Mouse (Mus musculus) heart, postnatal 4 days (tissue): Measurements from ENCODE around the gene Celf5. TPM values are rescaled to one million over a fixed set of nuclear protein-coding genes. Genes with fewer than 3 reads are reported as not detected.
"Not testable (repeated sequence)": the region's sequence is repeated elsewhere in the genome, so short reads cannot be mapped to it uniquely, and the experiment has no call there.

Experiments used
- DNase-seq: peaks from one replicate; pipeline ENCODE4 v3.0.0; 2021
- total RNA-seq, 2 experiments: library from RNA; stranded (reverse); gene quantifications; 2 replicates each; pipeline ENCODE4 v1.2.3; 2021

The Celf5 gene
- total RNA-seq, 2 experiments from 2014 or later = 0.09 to 0.33 TPM

GRCm38 (mm10) chr10:81451365-81451745 lies 31.2 kb downstream of the Celf5 start:
- peak; percentile 3 for DNase-seq

GRCm38 (mm10) chr10:81450641-81451364 lies 31.7 kb downstream of the Celf5 start:
- peak; percentile 5 for DNase-seq

- DNase-seq = peak; percentile 92
Measured at GRCm38 (mm10) chr10:81450140-81450539, 32.4 kb downstream of the Celf5 start.

GRCm38 (mm10) chr10:81445516-81445915 lies 37.0 kb downstream of the Celf5 start:
- DNase-seq = not testable (repeated sequence)

- no peak for DNase-seq
Measured at GRCm38 (mm10) chr10:81441019-81441418, 41.5 kb downstream of the Celf5 start.

GRCm38 (mm10) chr10:81435436-81435835 lies 47.1 kb downstream of the Celf5 start:
- DNase-seq = peak; percentile 88

GRCm38 (mm10) chr10:81434361-81435263 lies 47.9 kb downstream of the Celf5 start:
- DNase-seq = peak; percentile 18

- peak; percentile 36 for DNase-seq
Measured at GRCm38 (mm10) chr10:81433541-81434289, 48.8 kb downstream of the Celf5 start.

- peak; percentile 95 for DNase-seq
Measured at GRCm38 (mm10) chr10:81432868-81433262, 49.6 kb downstream of the Celf5 start.

GRCm38 (mm10) chr10:81432169-81432867 lies 50.2 kb downstream of the Celf5 start:
- DNase-seq = no peak

GRCm38 (mm10) chr10:81431526-81432168 lies 50.9 kb downstream of the Celf5 start:
- DNase-seq = peak; percentile 35

- peak; percentile 65 for DNase-seq
Measured at GRCm38 (mm10) chr10:81430831-81431525, 51.5 kb downstream of the Celf5 start.

GRCm38 (mm10) chr10:81430141-81430830 lies 52.2 kb downstream of the Celf5 start:
- peak; percentile 88 for DNase-seq

- DNase-seq = peak; percentile 88
Measured at GRCm38 (mm10) chr10:81429605-81430061, 52.9 kb downstream of the Celf5 start.

- DNase-seq = peak; percentile 6
Measured at GRCm38 (mm10) chr10:81429092-81429491, 53.4 kb downstream of the Celf5 start.

- peak; percentile 3 for DNase-seq
Measured at GRCm38 (mm10) chr10:81428507-81428870, 54.0 kb downstream of the Celf5 start.

- peak; percentile 16 for DNase-seq
Measured at GRCm38 (mm10) chr10:81427804-81428506, 54.6 kb downstream of the Celf5 start.

- no peak for DNase-seq
Measured at GRCm38 (mm10) chr10:81427327-81427726, 55.2 kb downstream of the Celf5 start.

GRCm38 (mm10) chr10:81426897-81427296 lies 55.6 kb downstream of the Celf5 start:
- DNase-seq = peak; percentile 76
